Mouse (Mus musculus) liver, adult 2 months (tissue): ENCODE results near the gene Chchd4.

Experiments
- CTCF ChIP-seq: fragments of 200-500 bp; IDR thresholded peaks from 2 replicates; pipeline ENCODE4 v1.5.1; 2011; ENCODE audit warnings: low read depth, low read length, control low read depth
- POLR2A ChIP-seq: fragments of 200-500 bp; IDR thresholded peaks from 2 replicates; pipeline ENCODE4 v1.6.1; 2011; ENCODE audit warnings: low read length, control low read depth; ENCODE audit not compliant: insufficient read depth; ENCODE audit errors: extremely low read depth

DNA sequence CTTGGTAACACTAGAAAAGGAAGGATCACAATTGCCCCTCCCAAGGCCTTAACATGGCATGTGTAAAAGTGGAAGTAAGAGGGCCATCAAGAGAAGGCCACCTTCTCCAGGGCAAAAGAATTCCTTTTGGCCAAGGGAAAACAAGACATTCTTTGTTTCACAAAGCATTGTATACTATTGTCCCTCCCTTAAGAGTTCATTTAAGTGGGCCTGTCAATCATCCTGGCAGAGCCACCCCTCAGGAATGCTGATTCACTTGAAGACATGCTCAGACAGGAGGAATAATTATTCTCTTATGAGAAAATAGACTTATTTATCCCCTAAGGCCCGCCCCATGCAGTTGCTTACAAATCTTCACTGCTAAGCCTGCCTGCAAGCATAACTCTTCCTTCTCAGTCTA, 21.3 kb downstream of the Chchd4 start:
- TF ChIP-seq CTCF = no peak
- TF ChIP-seq POLR2A = no peak
